Mouse (Mus musculus) embryonic facial prominence, embryonic 12.5 days (tissue): ENCODE results near the gene Slc33a1. TPM values are rescaled to one million over a fixed set of nuclear protein-coding genes. Genes with fewer than 3 reads are reported as not detected.

Experiments used
- ATAC-seq: fragments of 200-750 bp; cut with Nextera tagmentation; 2 replicates; pipeline ENCODE4 v1.8.0; 2017; ENCODE audit not compliant: insufficient number of reproducible peaks, insufficient read depth, low FRiP score, low TSS enrichment
- H3K27ac ChIP-seq: fragments of 300-500 bp; sonication (generic); 2 replicates; pipeline ENCODE4 v1.5.1; 2016; ENCODE audit warnings: mild to moderate bottlenecking
- H3K27me3 ChIP-seq: fragments of 300-500 bp; sonication (generic); 2 replicates; pipeline ENCODE4 v1.6.1; 2016; ENCODE audit warnings: mild to moderate bottlenecking, moderate library complexity
- H3K36me3 ChIP-seq: fragments of 300-500 bp; sonication (generic); 2 replicates; pipeline ENCODE4 v1.6.1; 2016; ENCODE audit warnings: mild to moderate bottlenecking
- H3K4me1 ChIP-seq: fragments of 300-500 bp; sonication (generic); 2 replicates; pipeline ENCODE4 v1.6.1; 2016
- H3K4me2 ChIP-seq: fragments of 300-500 bp; sonication (generic); replicated peaks from 2 replicates; pipeline ENCODE4 v1.6.1; 2016; ENCODE audit warnings: mild to moderate bottlenecking, moderate library complexity
- H3K4me3 ChIP-seq: fragments of 300-500 bp; sonication (generic); 2 replicates; pipeline ENCODE4 v1.5.1; 2016; ENCODE audit warnings: mild to moderate bottlenecking
- H3K9ac ChIP-seq: fragments of 300-500 bp; sonication (generic); 2 replicates; pipeline ENCODE4 v1.6.1; 2016; ENCODE audit warnings: mild to moderate bottlenecking, moderate library complexity
- H3K9me3 ChIP-seq: fragments of 300-500 bp; sonication (generic); 2 replicates; pipeline ENCODE4 v1.6.1; 2016; ENCODE audit warnings: mild to moderate bottlenecking, moderate library complexity
- WGBS: fragments of 180-500 bp; shearing (Covaris S2); methylation state at CpG from one replicate; pipeline ENCODE4 v1.1.7; 2016; 5-methylcytosine and 5-hydroxymethylcytosine counted together
- polyA plus RNA-seq: library from polyadenylated mRNA; unstranded; fragments of >200 nt; fragmentation: Nextera tagmentation; extraction: Ambion mirVana; gene quantifications from 2 replicates; pipeline ENCODE4 v1.2.1, GENCODE M21; 2016

Slc33a1 gene
- polyA plus RNA-seq, 1 experiment from 2014 or later = 17.3 TPM

- Histone ChIP-seq H3K36me3 (0 out of 2 replicates have a peak, but pooled peaks cover 4% of the 10 kb centered on the region), H3K27me3 (no peaks in the 10 kb centered on the region), H3K9ac (no peak overlapping the region), H3K4me2 (no peak overlapping the region), H3K4me3 (no peak overlapping the region), H3K9me3 (no peaks in the 10 kb centered on the region), H3K4me1 (no peaks in the 10 kb centered on the region), H3K27ac (no peak overlapping the region)
- WGBS = 83% methylated on average over 2 of the region's 2 CpGs
- no peak for ATAC-seq
Observed at GRCm38 (mm10) chr3:63938928-63939327, 25.6 kb downstream of the Slc33a1 start.

GRCm38 (mm10) chr3:63928878-63929859, 35.4 kb downstream of the Slc33a1 start, which contains the start of gene E130311K13Rik:
Gene E130311K13Rik (minus strand): TSS chr3:63929472.
- H3K27me3 ChIP-seq = no peaks in the 10 kb centered on the region
- H3K4me2 ChIP-seq = peak within 1 kb of the TSS; percentile 62
- H3K27ac ChIP-seq = 0 out of 2 replicates have a peak within 1 kb of the TSS, but pooled peaks have one; percentile 37
- 5% methylated on average over 47 of the region's 48 CpGs for WGBS
- H3K9ac ChIP-seq = peak within 1 kb of the TSS; percentile 82
- no peaks in the 10 kb centered on the region for H3K4me1 ChIP-seq
- no peaks in the 10 kb centered on the region for H3K9me3 ChIP-seq
- H3K4me3 ChIP-seq = peak within 1 kb of the TSS; percentile 65
- ATAC-seq = peak; percentile 90
- no peaks in the 10 kb centered on the region for H3K36me3 ChIP-seq

GRCm38 (mm10) chr3:63919634-63920033, 44.9 kb downstream of the Slc33a1 start:
- H3K4me3 ChIP-seq = no peak overlapping the region
- 66% methylated on average over 3 of the region's 3 CpGs for WGBS
- no peak overlapping the region for H3K27ac ChIP-seq
- H3K9me3 ChIP-seq = no peaks in the 10 kb centered on the region
- no peak overlapping the region for H3K9ac ChIP-seq
- H3K36me3 ChIP-seq = peaks cover 7% of the 10 kb centered on the region; the same call in 1 of the 2 replicates
- no peak for ATAC-seq
- H3K27me3 ChIP-seq = no peaks in the 10 kb centered on the region
- no peaks in the 10 kb centered on the region for H3K4me1 ChIP-seq
- no peak overlapping the region for H3K4me2 ChIP-seq

GRCm38 (mm10) chr3:63910301-63910700, 54.3 kb downstream of the Slc33a1 start:
- Histone ChIP-seq H3K36me3 (no peaks in the 10 kb centered on the region), H3K4me1 (no peaks in the 10 kb centered on the region), H3K4me2 (no peak overlapping the region), H3K4me3 (no peak overlapping the region), H3K9ac (no peak overlapping the region), H3K27ac (no peak overlapping the region), H3K27me3 (0 out of 2 replicates have a peak, but pooled peaks cover under 1% of the 10 kb centered on the region), H3K9me3 (no peaks in the 10 kb centered on the region)
- 89% methylated on average over 4 of the region's 4 CpGs for WGBS
- no peak for ATAC-seq

- Histone ChIP-seq H3K4me3 (peak overlapping the region; percentile 31), H3K36me3 (no peaks in the 10 kb centered on the region), H3K27ac (no peak overlapping the region), H3K4me1 (0 out of 2 replicates have a peak, but pooled peaks cover under 1% of the 10 kb centered on the region), H3K9ac (peak overlapping the region; percentile 45; the same call in 1 of the 2 replicates), H3K4me2 (peak overlapping the region; percentile 73), H3K9me3 (no peaks in the 10 kb centered on the region), H3K27me3 (peaks cover 5% of the 10 kb centered on the region)
- WGBS = 2% methylated on average over 18 of the region's 18 CpGs
- ATAC-seq = no peak
Observed at GRCm38 (mm10) chr3:63905241-63905640, 59.3 kb downstream of the Slc33a1 start.

- H3K4me3 ChIP-seq = no peak overlapping the region
- H3K4me1 ChIP-seq = peaks cover 6% of the 10 kb centered on the region; the same call in 1 of the 2 replicates
- peaks cover 5% of the 10 kb centered on the region for H3K27me3 ChIP-seq
- H3K36me3 ChIP-seq = no peaks in the 10 kb centered on the region
- ATAC-seq = no peak
- H3K4me2 ChIP-seq = no peak overlapping the region
- no peak overlapping the region for H3K9ac ChIP-seq
- H3K27ac ChIP-seq = no peak overlapping the region
- WGBS = 69% methylated on average over 2 of the region's 2 CpGs
- H3K9me3 ChIP-seq = no peaks in the 10 kb centered on the region
Observed at GRCm38 (mm10) chr3:63904157-63904556, 60.4 kb downstream of the Slc33a1 start.

- ATAC-seq = no peak
- Histone ChIP-seq H3K4me1 (peaks cover 6% of the 10 kb centered on the region; the same call in 1 of the 2 replicates), H3K4me3 (peak overlapping the region; percentile 69), H3K36me3 (no peaks in the 10 kb centered on the region), H3K9me3 (no peaks in the 10 kb centered on the region), H3K4me2 (peak overlapping the region; percentile 99), H3K27me3 (peaks cover 2% of the 10 kb centered on the region), H3K9ac (no peak overlapping the region), H3K27ac (peak overlapping the region; percentile 30; the same call in 1 of the 2 replicates)
- 2% methylated on average over 12 of the region's 12 CpGs for WGBS
Observed at GRCm38 (mm10) chr3:63900021-63900571, 64.5 kb downstream of the Slc33a1 start.

- H3K27ac ChIP-seq = peak within 1 kb of the TSS; percentile 69
- peak; percentile 79 for ATAC-seq
Observed at GRCm38 (mm10) chr3:63899309-63899695, 65.3 kb downstream of the Slc33a1 start, which contains the start of gene Plch1. Gene Plch1 (minus strand): TSS chr3:63899472.

GRCm38 (mm10) chr3:63898581-63899308, 65.8 kb downstream of the Slc33a1 start:
- peak; percentile 80 for ATAC-seq
- H3K27me3 ChIP-seq = no peaks in the 10 kb centered on the region; the same call in 1 of the 2 replicates
- H3K4me3 ChIP-seq = peak overlapping the region; percentile 69
- no peaks in the 10 kb centered on the region for H3K36me3 ChIP-seq
- H3K9me3 ChIP-seq = no peaks in the 10 kb centered on the region
- H3K27ac ChIP-seq = peak overlapping the region; percentile 69
- peak overlapping the region; percentile 99 for H3K4me2 ChIP-seq
- H3K9ac ChIP-seq = peak overlapping the region; percentile 53
- WGBS = under 1% methylated on average over 41 of the region's 41 CpGs
- H3K4me1 ChIP-seq = peaks cover 6% of the 10 kb centered on the region; the same call in 1 of the 2 replicates

More at GRCm38 (mm10) chr3:63899309-63899695, 65.3 kb downstream of the Slc33a1 start, which contains the start of gene Plch1:
- Histone ChIP-seq H3K4me3 (peak within 1 kb of the TSS; percentile 69), H3K4me2 (peak within 1 kb of the TSS; percentile 99), H3K36me3 (no peaks in the 10 kb centered on the region), H3K27me3 (no peaks in the 10 kb centered on the region; the same call in none of the 2 replicates), H3K4me1 (peaks cover 6% of the 10 kb centered on the region; the same call in 1 of the 2 replicates), H3K9me3 (no peaks in the 10 kb centered on the region), H3K9ac (peak within 1 kb of the TSS; percentile 53)
- under 1% methylated on average over 12 of the region's 12 CpGs for WGBS

GRCm38 (mm10) chr3:63897177-63897576, 67.4 kb downstream of the Slc33a1 start:
- H3K4me2 ChIP-seq = peak overlapping the region; percentile 99; the same call in 1 of the 2 replicates
- 44% methylated on average over 1 of the region's 1 CpGs for WGBS

GRCm38 (mm10) chr3:63896303-63896702, 68.3 kb downstream of the Slc33a1 start:
- Histone ChIP-seq H3K9ac (no peak overlapping the region), H3K4me1 (peaks cover 6% of the 10 kb centered on the region; the same call in 1 of the 2 replicates), H3K4me3 (no peak overlapping the region), H3K9me3 (no peaks in the 10 kb centered on the region), H3K27ac (no peak overlapping the region), H3K36me3 (no peaks in the 10 kb centered on the region), H3K27me3 (no peaks in the 10 kb centered on the region), H3K4me2 (no peak overlapping the region)
- WGBS = 70% methylated on average over 4 of the region's 4 CpGs
- no peak for ATAC-seq

More at GRCm38 (mm10) chr3:63897177-63897576, 67.4 kb downstream of the Slc33a1 start:
- ATAC-seq = no peak
- Histone ChIP-seq H3K27ac (no peak overlapping the region), H3K9me3 (no peaks in the 10 kb centered on the region), H3K27me3 (no peaks in the 10 kb centered on the region), H3K9ac (no peak overlapping the region), H3K4me3 (no peak overlapping the region), H3K36me3 (no peaks in the 10 kb centered on the region), H3K4me1 (peaks cover 6% of the 10 kb centered on the region; the same call in 1 of the 2 replicates)
